Mouse (Mus musculus): ENCODE data around the gene Olfr685.

Gene Olfr685

DNA sequence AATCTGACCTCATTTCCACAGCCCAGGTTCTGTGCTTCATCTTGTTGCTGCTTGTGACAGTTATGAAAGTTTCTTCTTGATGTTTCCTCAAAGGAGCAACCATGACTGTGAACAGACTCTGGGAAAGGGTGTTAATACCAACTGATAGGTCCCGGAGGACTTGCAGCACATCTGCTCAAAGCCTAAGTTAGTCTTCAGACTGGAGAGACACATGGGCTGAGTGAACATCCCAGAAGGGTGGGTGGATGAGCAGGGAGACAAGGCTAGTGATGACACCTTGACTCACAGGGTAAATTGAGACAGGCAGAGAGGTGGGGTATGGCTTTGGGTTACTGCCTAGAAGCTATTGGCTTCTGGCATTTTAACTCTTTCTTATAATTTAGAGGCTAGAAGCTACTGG is at the start of gene Olfr685:
Gene Olfr685, minus strand, starts transcription at position 101 of the 400 bp plus-strand sequence.
- DNase-seq (ENCODE audit: low read depth, low spot score): no peak

DNA sequence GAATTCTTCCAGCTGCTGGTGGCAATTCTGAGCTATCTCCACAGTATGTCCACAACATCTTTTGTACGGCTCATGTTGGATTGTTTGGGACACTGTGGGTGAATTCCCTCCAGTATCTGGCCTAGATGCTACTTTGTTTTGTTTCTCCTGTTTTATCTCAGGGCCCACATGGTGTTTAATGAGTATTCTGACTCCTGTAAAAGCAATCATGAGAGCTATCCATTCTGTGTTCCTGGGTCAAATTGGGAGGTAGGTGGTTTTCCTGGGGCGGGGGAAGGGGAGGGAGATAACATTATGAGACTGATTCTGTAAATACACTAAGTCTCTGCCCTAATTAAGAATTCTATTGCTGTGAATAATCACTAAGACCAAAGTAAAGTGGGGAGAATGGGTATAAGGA is 43.6 kb upstream of the Olfr685 start:
- DNase-seq (ENCODE audit: low read depth, low spot score): no peak

DNA sequence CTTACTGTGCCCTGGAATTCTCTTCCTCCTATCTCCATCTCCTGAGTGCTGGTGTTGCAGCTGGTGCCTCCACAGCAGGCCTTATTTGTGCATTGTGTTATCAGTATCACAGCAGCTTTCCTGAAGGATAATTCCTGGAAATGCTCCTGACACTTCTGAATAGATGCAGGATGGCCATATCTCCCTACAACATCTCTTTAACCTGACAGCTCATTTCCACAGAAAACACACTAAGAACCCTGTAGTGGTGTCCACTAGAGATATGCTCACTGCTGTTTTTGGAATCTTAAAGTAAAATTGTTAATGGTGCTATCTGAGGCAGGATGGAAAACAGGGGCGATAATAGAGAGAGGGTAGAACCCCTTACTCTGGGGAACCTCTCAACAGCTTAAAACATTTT is 42.3 kb upstream of the Olfr685 start:
- no peak for DNase-seq (ENCODE audit: low read depth, low spot score)

DNA sequence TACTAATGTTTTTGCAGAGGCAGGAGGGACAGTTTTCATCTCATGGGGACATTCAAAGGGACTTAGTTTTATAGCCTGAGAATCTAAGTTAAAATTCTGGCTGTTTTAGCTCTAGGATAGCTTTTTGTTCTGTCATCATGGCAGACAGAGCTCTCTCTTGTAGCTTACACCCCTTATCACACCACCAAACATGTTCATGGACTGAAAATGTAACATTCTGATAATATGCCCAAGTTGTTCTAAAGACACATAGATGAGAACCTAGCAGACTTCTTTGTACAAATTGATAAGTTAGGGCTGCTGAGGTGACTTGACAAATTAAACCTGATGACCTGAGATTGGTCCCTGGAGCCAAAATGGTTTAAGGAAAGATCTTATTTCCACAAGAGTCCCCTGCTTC is 40.9 kb upstream of the Olfr685 start:
- no peak for DNase-seq (ENCODE audit: low read depth, low spot score)

GRCm38 (mm10) chr7:105226072-105226471 is 40.3 kb upstream of the Olfr685 start:
- no peak for DNase-seq (ENCODE audit: low read depth, low spot score)

GRCm38 (mm10) chr7:105218281-105218680 is 32.5 kb upstream of the Olfr685 start:
- DNase-seq (ENCODE audit: low read depth, low spot score): no peak

GRCm38 (mm10) chr7:105214761-105215160 is 28.9 kb upstream of the Olfr685 start:
- DNase-seq (ENCODE audit: low read depth, low spot score): no peak

DNA sequence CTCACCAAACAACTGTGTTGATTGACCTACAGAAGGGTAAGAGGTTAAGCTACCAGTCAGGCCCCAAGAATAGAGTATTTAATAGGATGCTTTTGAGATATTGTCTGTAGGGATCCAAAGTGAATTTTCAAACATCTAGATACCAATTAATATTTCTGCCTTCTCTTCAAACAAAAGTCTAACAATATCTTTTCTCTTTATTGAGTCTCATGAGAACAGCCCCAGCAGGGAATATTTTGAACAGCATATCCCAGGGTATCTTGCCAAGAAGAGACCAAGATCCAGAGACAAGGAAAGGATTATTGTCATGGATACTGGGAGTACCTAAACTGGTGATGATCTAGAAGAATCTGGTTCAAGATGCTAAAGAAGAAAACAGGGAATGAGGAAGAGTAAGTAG is 21.6 kb upstream of the Olfr685 start, which contains the start of gene Olfr686:
Gene Olfr686, minus strand, starts transcription at position 101 of the 400 bp plus-strand sequence.
- no peak for DNase-seq (ENCODE audit: low read depth, low spot score)

DNA sequence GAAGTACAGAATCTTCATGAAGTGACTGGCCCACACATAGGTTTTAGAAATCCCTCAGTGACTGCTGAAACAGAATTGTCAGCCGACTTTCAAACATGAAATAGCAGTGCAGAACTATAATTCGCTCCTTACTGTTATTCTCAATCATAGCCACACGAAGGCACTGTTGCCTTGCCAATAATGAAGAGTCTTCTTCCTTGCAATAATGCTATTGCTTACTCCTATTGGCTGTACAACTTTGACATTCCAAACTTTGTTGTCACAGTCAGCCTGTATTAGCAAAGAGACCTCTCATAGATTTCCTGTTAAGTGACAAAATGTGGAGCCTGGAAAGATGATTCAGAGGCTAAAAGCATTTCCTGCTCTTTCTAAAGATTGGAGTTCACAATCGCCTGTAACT is 15.0 kb downstream of the Olfr685 start:
- DNase-seq (ENCODE audit: low read depth, low spot score): peak; percentile 66

DNA sequence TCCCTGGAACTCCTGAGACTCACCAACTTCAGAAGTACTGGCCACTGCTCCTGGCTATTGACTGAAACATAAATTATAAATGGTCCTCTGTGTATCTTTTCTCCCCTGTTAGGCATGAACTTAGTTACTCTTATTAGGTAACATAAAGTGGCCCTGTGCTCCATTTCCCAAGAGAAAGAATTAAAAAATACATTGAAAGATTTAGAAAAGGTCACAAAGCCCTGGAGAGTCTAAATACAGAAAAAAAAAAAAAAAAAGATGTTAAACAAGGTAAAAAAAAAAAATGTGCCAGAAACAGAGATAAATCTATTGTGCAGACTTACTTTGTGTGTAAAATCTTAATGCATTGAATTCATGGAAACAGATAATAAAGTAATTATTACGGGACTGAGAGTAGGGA is 22.3 kb downstream of the Olfr685 start, which contains the start of gene Olfr684:
Gene Olfr684, minus strand, starts transcription at position 101 of the 400 bp plus-strand sequence.
- DNase-seq (ENCODE audit: low read depth, low spot score): no peak

- no peak for DNase-seq (ENCODE audit: low read depth, low spot score)
Measured at GRCm38 (mm10) chr7:105146912-105147311, 38.9 kb downstream of the Olfr685 start, which contains the start of gene Olfr683. Gene Olfr683, minus strand, starts transcription at chr7:105147012.

- DNase-seq (ENCODE audit: low read depth, low spot score): no peak
Measured at GRCm38 (mm10) chr7:105141275-105141674, 44.5 kb downstream of the Olfr685 start.

All from 3T3-L1 (cell line).